Mouse (Mus musculus) left cerebral cortex, postnatal 4 days (tissue): ENCODE results near the gene Col4a2. TPM values are rescaled to one million over a fixed set of nuclear protein-coding genes. Genes with fewer than 3 reads are reported as not detected.

Source experiments
- DNase-seq: peaks from one replicate; pipeline ENCODE4 v3.0.0-alpha.2; 2022
- intact Hi-C: fragments of 180-260 bp; cut with DNase I; formaldehyde crosslinking; loops from one replicate; pipeline ENCODE4 v1.15.1; 2025
- total RNA-seq, 2 experiments: library from RNA; stranded (reverse); gene quantifications; 2 replicates each; pipeline ENCODE4 v1.2.3; 2021

Gene Col4a2
- total RNA-seq, 2 experiments from 2014 or later, result 97.2 to 98.2 TPM

DNA sequence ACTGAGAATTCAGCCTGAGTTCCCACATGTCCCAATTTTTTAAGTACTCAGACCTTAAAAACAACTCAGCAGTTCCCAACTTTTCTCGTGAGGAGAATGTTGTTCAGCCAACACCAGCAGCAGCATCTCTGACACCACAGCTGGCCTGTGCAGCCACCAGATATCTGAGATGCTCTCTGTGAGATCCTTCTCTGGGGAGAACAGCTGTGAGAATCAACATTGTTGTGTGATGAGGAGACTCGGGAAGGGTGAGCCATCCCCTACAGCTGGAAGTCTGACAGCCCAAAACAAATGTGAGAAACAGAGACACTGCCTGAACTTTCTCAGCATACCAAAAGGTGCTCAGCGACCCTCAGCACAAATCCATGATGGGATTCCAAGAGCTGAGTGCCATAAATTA lies 20.0 kb upstream of the Col4a2 start:
- no peak for DNase-seq
- intact Hi-C loops, result no loop called here

DNA sequence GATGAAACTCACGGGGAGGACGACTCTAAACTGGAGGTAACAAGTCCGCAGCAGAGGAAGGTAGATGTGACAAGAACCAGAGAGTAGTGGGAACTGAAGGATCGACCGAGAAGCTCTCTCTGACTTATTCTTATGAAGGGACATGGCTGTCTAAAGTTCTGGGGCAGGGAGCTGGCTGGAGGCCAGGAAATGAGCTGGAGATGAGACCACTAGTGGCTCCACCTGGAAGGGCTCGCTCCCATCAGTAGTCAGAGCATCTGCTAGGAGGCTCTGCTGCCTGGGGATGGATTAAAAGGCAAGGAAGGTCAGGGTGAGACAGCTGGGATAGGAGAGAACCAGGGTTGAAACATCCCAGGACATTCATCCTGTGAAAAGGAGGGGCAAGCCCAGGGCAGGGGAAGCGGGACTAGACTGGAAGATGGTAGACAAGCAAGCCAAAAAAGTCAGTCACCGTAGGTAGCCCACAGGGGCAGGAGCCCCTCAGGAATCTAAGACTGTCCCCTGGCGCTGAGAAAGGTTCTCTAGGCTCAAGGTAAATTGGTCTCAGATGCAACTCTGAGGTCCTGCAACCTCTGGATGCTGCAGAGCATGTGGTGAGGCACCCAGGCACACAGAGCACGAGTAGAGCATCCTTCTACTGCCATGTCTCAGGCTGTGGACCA lies 16.2 kb upstream of the Col4a2 start:
- intact Hi-C loops, result no loop called here
- DNase-seq, result no peak

GRCm38 (mm10) chr8:11297141-11297838 lies 15.3 kb upstream of the Col4a2 start:
- intact Hi-C loops, result no loop called here
- DNase-seq, result no peak

DNA sequence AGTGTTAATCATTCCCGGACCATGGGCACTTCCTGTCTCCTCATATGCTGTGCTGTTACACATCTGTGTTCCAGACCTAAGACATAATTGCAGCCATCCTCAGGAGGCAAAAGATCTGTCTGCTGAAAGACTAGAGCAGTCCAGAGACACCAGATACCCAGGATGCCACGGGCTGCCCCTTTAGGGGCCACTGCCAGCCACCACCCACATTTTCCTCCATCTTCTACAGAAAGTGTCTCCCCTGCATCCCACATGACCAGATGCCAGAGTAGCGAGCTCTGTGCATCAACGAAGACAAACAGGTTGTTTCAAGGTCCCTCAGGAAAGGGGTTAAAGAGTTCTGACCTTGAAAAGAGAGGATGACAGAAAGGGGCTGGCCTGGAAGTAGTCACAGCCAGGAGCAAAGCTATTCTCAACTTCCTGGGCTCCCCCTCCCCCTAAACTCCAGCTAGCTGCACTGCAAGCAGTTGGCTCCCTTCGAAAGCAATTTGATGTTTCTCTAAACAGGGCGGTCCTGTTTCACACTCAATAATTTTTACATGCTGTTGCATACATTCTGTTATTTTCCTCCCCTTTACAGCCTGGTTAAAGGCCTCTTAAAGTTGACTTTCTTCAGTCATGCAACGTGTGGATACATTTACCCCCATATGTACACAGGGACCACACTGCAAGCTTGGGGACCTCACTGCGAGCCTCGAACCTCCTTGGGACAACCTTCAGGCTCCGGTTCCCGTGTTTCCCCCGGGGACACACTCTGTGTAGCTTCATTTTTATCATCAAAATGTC lies 13.9 kb upstream of the Col4a2 start:
- intact Hi-C loops, result no loop called here
- no peak for DNase-seq

- intact Hi-C loops, result no loop called here
- DNase-seq, result no peak
These were observed 13.3 kb upstream of the Col4a2 start for GRCm38 (mm10) chr8:11299317-11299602.

DNA sequence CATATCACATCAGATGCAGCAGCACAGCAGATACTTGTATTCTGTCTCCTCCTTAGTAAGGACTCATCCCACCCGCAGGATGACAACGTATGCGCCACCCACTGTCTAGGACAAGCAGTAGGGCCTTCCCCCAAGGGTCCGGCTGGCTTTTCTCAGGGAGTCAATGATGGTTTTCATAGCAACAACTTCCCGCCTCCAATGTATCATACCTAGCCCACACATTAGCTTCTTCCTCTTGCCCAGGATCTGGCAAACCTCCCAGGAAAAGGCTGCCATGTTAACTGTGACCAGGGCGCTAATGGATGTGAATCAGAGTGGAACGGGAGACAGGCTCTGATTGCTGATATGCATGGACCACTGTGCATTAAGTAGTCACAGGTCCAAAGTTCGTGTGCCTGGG lies 12.2 kb upstream of the Col4a2 start:
- DNase-seq, result no peak
- intact Hi-C loops, result no loop called here

GRCm38 (mm10) chr8:11304027-11304601 lies 8.5 kb upstream of the Col4a2 start:
- DNase-seq, result no peak
- intact Hi-C loops, result no loop called here

GRCm38 (mm10) chr8:11305539-11305938 lies 7.1 kb upstream of the Col4a2 start:
- no peak for DNase-seq
- intact Hi-C loops, result no loop called here

DNA sequence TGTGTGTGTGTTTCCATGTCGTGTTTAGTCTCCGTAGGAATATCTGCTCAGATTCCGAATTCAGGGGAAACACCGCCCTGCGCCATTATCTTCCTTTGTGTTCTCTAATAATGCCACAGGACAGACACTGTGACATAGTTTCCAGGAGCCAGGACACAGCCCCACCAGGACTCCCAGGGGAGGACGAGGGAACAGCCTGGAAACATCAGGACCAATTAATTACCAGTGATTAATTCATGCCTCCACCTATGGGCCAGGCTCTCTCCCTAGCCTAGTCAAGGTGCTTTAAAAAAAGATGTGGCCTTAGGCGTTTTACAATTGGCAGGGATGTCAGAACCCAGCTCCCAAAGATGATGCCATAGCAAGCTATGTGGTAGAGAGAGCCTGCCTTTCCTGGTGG lies 5.2 kb upstream of the Col4a2 start:
- DNase-seq, result no peak
- intact Hi-C loops, result no loop called here

- intact Hi-C loops, result no loop called here
- no peak for DNase-seq
These were observed 4.0 kb upstream of the Col4a2 start for GRCm38 (mm10) chr8:11308570-11308998.

- intact Hi-C loops, result no loop called here
- no peak for DNase-seq
These were observed 3.4 kb upstream of the Col4a2 start for GRCm38 (mm10) chr8:11309226-11309625.

DNA sequence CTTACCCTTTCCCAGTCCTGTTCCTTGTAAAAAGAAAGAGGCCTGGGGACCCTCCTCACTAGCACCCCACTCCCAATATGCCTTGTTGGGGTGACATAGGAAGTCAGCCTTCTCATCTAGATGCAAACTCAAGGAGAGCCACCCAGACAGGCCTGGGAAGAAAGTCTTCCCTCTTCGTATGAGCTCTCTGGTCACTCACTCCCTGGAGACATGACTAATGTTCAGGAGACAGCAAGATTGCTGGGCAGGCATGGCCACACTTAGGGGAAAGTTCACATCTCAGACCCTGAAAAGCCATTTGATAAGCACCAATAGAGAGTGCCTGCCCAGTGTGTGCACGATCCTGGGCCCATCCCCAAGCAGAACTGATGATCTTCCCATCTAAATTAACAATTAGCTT lies 2.6 kb upstream of the Col4a2 start:
- DNase-seq, result no peak
- intact Hi-C loops, result loop anchor here (5.0 kb wide), 1 partner anchor 58 kb away; no protein-coding TSS in a partner anchor

GRCm38 (mm10) chr8:11311681-11312348 lies 790 bp upstream of the Col4a2 start:
- intact Hi-C loops, result loop anchor here (5.0 kb wide), 1 partner anchor 60 kb away; no protein-coding TSS in a partner anchor
- DNase-seq, result no peak

DNA sequence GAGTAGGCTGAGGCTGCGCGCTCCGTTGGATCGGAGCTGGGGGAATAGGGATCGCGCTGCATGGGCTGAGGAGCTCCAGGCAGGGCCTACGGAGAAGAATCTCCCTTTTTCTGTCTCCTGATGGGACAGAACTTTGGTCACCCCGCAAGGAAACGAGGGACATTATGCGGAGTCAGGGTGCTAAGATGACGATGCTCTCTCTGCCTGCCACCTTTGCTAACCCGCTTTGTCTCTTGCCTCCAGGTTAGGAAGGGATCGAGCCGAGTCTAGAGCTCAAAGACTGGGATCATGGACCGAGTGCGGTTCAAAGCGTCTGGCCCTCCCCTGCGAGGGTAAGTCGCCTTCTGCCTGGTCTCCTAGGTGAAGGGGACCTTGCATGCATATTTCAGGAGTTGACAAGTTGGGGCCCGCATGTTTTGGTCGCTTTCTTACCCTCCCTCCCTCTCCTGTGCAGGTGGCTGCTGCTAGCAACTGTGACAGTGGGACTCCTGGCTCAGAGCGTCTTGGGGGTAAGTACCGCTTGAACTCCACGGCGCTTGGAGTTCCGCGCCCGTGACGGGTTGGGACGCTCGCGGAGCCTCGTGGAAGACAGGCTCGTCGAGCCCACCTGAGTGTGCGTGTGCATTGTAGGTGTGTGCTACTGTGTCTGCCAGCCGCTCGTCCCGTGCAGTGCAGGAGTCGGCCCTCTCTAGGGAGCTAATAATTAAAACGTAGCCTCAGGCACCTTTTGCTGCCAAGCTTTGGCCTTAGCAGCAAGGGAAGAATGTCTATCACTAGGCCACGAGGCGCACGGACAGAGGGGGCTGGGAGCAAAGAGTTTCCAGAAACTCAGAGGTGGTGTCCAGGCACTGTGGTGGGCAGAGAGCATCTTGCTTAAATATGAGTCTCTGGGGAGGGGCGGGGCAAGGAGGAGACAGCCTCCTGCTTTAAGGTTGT lies 839 bp downstream of the Col4a2 start:
- DNase-seq, result no peak
- intact Hi-C loops, result loop anchor here (5.0 kb wide), 1 partner anchor 61 kb away; no protein-coding TSS in a partner anchor

- intact Hi-C loops, result loop anchor here (5.0 kb wide), 1 partner anchor 62 kb away; no protein-coding TSS in a partner anchor
- DNase-seq, result no peak
These were observed 2.0 kb downstream of the Col4a2 start for GRCm38 (mm10) chr8:11314613-11315012.

GRCm38 (mm10) chr8:11315179-11315943 lies 2.8 kb downstream of the Col4a2 start:
- intact Hi-C loops, result no loop called here
- no peak for DNase-seq

DNA sequence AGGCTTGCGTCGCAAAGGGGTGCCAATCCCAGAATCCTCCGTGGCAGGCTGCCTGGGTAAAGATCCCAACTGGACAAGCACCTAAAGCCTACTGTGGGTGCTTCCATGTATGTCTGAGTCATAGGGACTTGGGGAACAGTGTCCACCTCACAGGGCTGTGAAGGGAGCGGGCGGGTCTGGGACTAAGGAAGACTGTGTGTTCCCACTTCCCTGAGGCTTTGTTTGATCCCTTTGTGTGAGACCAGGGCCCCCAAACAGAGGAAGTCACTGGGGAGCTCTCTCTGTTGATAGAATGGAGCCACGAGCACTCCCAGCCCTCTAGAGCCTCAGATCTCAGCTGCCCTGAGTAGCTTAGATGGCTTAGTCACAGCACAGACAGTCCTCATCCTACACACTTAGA lies 3.5 kb downstream of the Col4a2 start:
- intact Hi-C loops, result no loop called here
- no peak for DNase-seq

GRCm38 (mm10) chr8:11319405-11319804 lies 6.8 kb downstream of the Col4a2 start:
- DNase-seq, result no peak
- intact Hi-C loops, result no loop called here

- DNase-seq, result no peak
- intact Hi-C loops, result no loop called here
These were observed 9.2 kb downstream of the Col4a2 start for GRCm38 (mm10) chr8:11321841-11322240.
